Mouse (Mus musculus) cortical plate, adult 2 months (tissue): ENCODE data around the gene Adora3.

Source experiments
- CTCF ChIP-seq: fragments of 200-500 bp; IDR thresholded peaks from 2 replicates; pipeline ENCODE4 v1.5.1; 2011; ENCODE audit warnings: mild to moderate bottlenecking, control low read depth, low read length; ENCODE audit not compliant: insufficient read depth; ENCODE audit errors: extremely low read depth
- POLR2A ChIP-seq: fragments of 200-500 bp; IDR thresholded peaks from 2 replicates; pipeline ENCODE4 v1.6.1; 2011; ENCODE audit warnings: mild to moderate bottlenecking, low read length, control low read depth; ENCODE audit not compliant: insufficient read depth; ENCODE audit errors: extremely low read depth

- TF ChIP-seq CTCF (no peak), POLR2A (no peak)
Observed at GRCm38 (mm10) chr3:105931095-105931494, 60.4 kb downstream of the Adora3 start.
